Mouse (Mus musculus) stomach, embryonic 14.5 days (tissue): ENCODE data around the gene Tceal9. TPM values are rescaled to one million over a fixed set of nuclear protein-coding genes. Genes with fewer than 3 reads are reported as not detected.
"Not testable (repeated sequence)": the region's sequence is repeated elsewhere in the genome, so short reads cannot be mapped to it uniquely, and the experiment has no call there.

Experiments
- ATAC-seq: fragments of 200-750 bp; cut with Nextera tagmentation; 2 replicates; pipeline ENCODE4 v1.8.0; 2017; ENCODE audit warnings: low read depth, moderate TSS enrichment; ENCODE audit not compliant: insufficient number of reproducible peaks, insufficient read depth, low FRiP score
- H3K27ac ChIP-seq: fragments of 300-500 bp; sonication (generic); 2 replicates; pipeline ENCODE4 v1.5.1; 2014; ENCODE audit warnings: mild to moderate bottlenecking, low read length, moderate library complexity, mixed read lengths
- H3K27me3 ChIP-seq: fragments of 300-500 bp; sonication (generic); 2 replicates; pipeline ENCODE4 v1.6.1; 2014; ENCODE audit warnings: low read length, control low read depth, mixed read lengths; ENCODE audit not compliant: control insufficient read depth, insufficient read depth
- H3K36me3 ChIP-seq: fragments of 300-500 bp; sonication (generic); 2 replicates; pipeline ENCODE4 v1.6.1; 2014; ENCODE audit warnings: mild to moderate bottlenecking, control low read depth, low read length, moderate library complexity, mixed read lengths; ENCODE audit not compliant: control insufficient read depth, insufficient read depth
- H3K4me1 ChIP-seq: fragments of 300-500 bp; sonication (generic); 2 replicates; pipeline ENCODE4 v1.6.1; 2014; ENCODE audit warnings: low read length, control low read depth, mixed read lengths; ENCODE audit not compliant: control insufficient read depth, insufficient read depth
- H3K4me2 ChIP-seq: fragments of 300-500 bp; sonication (generic); replicated peaks from 2 replicates; pipeline ENCODE4 v1.6.1; 2014; ENCODE audit warnings: low read depth, low read length, control low read depth
- H3K4me3 ChIP-seq: fragments of 300-500 bp; sonication (generic); 2 replicates; pipeline ENCODE4 v1.5.1; 2014; ENCODE audit warnings: low read depth, low read length, control low read depth
- H3K9ac ChIP-seq: fragments of 300-500 bp; sonication (generic); replicated peaks from 2 replicates; pipeline ENCODE4 v1.6.1; 2014; ENCODE audit warnings: low read depth, mild to moderate bottlenecking, control low read depth, low read length, moderate library complexity, mixed read lengths
- H3K9me3 ChIP-seq: fragments of 300-500 bp; sonication (generic); 2 replicates; pipeline ENCODE4 v1.6.1; 2016; ENCODE audit warnings: low read depth, low read length, control low read depth; ENCODE audit not compliant: control insufficient read depth
- WGBS: fragments of 180-500 bp; shearing (Covaris S2); extraction: QIAGEN DNeasy Blood & Tissue Kit; methylation state at CpG from one replicate; pipeline ENCODE4 v1.1.7; 2014; 5-methylcytosine and 5-hydroxymethylcytosine counted together
- polyA plus RNA-seq: library from polyadenylated mRNA; unstranded; fragments of >200 nt; fragmentation: Nextera tagmentation; extraction: Ambion mirVana; gene quantifications from 2 replicates; pipeline ENCODE4 v1.2.1, GENCODE M21; 2014

Gene Tceal9
- polyA plus RNA-seq, 1 experiment from 2014 or later = 663 TPM

- H3K4me2 ChIP-seq = no peak overlapping the region
- 0 out of 2 replicates have a peak, but pooled peaks cover 2% of the 10 kb centered on the region for H3K4me1 ChIP-seq
- H3K9ac ChIP-seq = no peak overlapping the region
- H3K4me3 ChIP-seq = no peak overlapping the region
- WGBS = 53% methylated on average over 5 of the region's 5 CpGs
- no peak overlapping the region for H3K27ac ChIP-seq
- no peaks in the 10 kb centered on the region for H3K27me3 ChIP-seq
- H3K9me3 ChIP-seq = no peaks in the 10 kb centered on the region
- H3K36me3 ChIP-seq = no peaks in the 10 kb centered on the region; the same call in 1 of the 2 replicates
- no peak for ATAC-seq
These were observed 22.8 kb downstream of the Tceal9 start for GRCm38 (mm10) chrX:136267720-136268119.

GRCm38 (mm10) chrX:136268173-136268572 is 23.3 kb downstream of the Tceal9 start:
- no peak overlapping the region for H3K4me2 ChIP-seq
- H3K9ac ChIP-seq = no peak overlapping the region
- H3K4me3 ChIP-seq = no peak overlapping the region
- H3K4me1 ChIP-seq = 0 out of 2 replicates have a peak, but pooled peaks cover 2% of the 10 kb centered on the region
- no peak for ATAC-seq
- whole genome bisulfite sequencing = 50% methylated on average over 4 of the region's 4 CpGs
- no peaks in the 10 kb centered on the region; the same call in 1 of the 2 replicates for H3K36me3 ChIP-seq
- H3K27ac ChIP-seq = no peak overlapping the region
- H3K27me3 ChIP-seq = no peaks in the 10 kb centered on the region
- no peaks in the 10 kb centered on the region for H3K9me3 ChIP-seq

- H3K4me1 ChIP-seq, H3K9me3 ChIP-seq, H3K27me3 ChIP-seq, H3K27ac ChIP-seq, H3K36me3 ChIP-seq: not testable (repeated sequence)
- 63% methylated on average over 4 of the region's 30 CpGs for WGBS
- peak within 1 kb of the TSS; percentile 35 for H3K4me2 ChIP-seq
- peak; percentile 94 for ATAC-seq
- 0 out of 2 replicates have a peak within 1 kb of the TSS, but pooled peaks have one; percentile 28 for H3K9ac ChIP-seq
- peak within 1 kb of the TSS; percentile 35 for H3K4me3 ChIP-seq
These were observed 25.0 kb downstream of the Tceal9 start, which contains the start of gene Bex3 for GRCm38 (mm10) chrX:136269743-136270392. Bex3 (plus strand) TSS chrX:136270253.

GRCm38 (mm10) chrX:136270393-136271111 is 25.7 kb downstream of the Tceal9 start:
- not testable (repeated sequence) for H3K27me3 ChIP-seq, H3K36me3 ChIP-seq, H3K27ac ChIP-seq, H3K4me1 ChIP-seq, H3K9me3 ChIP-seq
- Histone ChIP-seq H3K4me3 (peak overlapping the region; percentile 35), H3K9ac (0 out of 2 replicates have a peak overlapping the region, but pooled peaks have one; percentile 28), H3K4me2 (peak overlapping the region; percentile 35)
- ATAC-seq = peak; percentile 30; the same call in 1 of the 2 replicates
- WGBS = 11% methylated on average over 13 of the region's 60 CpGs

GRCm38 (mm10) chrX:136274542-136274941 is 29.7 kb downstream of the Tceal9 start:
- 26% methylated on average over 3 of the region's 3 CpGs for WGBS
- Histone ChIP-seq H3K4me3 (no peak overlapping the region), H3K4me2 (no peak overlapping the region), H3K27me3 (no peaks in the 10 kb centered on the region), H3K27ac (no peak overlapping the region), H3K9ac (no peak overlapping the region), H3K36me3 (no peaks in the 10 kb centered on the region; the same call in 1 of the 2 replicates), H3K4me1 (0 out of 2 replicates have a peak, but pooled peaks cover 2% of the 10 kb centered on the region), H3K9me3 (no peaks in the 10 kb centered on the region)
- ATAC-seq = no peak

GRCm38 (mm10) chrX:136275386-136275785 is 30.5 kb downstream of the Tceal9 start:
- 0 out of 2 replicates have a peak, but pooled peaks cover 2% of the 10 kb centered on the region for H3K4me1 ChIP-seq
- no peak overlapping the region for H3K4me2 ChIP-seq
- no peaks in the 10 kb centered on the region; the same call in 1 of the 2 replicates for H3K36me3 ChIP-seq
- no peak overlapping the region for H3K9ac ChIP-seq
- H3K4me3 ChIP-seq = no peak overlapping the region
- 48% methylated on average over 3 of the region's 3 CpGs for WGBS
- no peak for ATAC-seq
- H3K27ac ChIP-seq = no peak overlapping the region
- no peaks in the 10 kb centered on the region for H3K27me3 ChIP-seq
- no peaks in the 10 kb centered on the region for H3K9me3 ChIP-seq

- ATAC-seq = no peak
These were observed 32.7 kb downstream of the Tceal9 start for GRCm38 (mm10) chrX:136277577-136277976.

GRCm38 (mm10) chrX:136278401-136278800 is 33.5 kb downstream of the Tceal9 start:
- Histone ChIP-seq H3K9ac (no peak overlapping the region), H3K27ac (no peak overlapping the region), H3K4me1 (no peaks in the 10 kb centered on the region), H3K9me3 (no peaks in the 10 kb centered on the region), H3K4me2 (no peak overlapping the region), H3K27me3 (no peaks in the 10 kb centered on the region), H3K36me3 (no peaks in the 10 kb centered on the region), H3K4me3 (no peak overlapping the region)
- no peak for ATAC-seq

More at GRCm38 (mm10) chrX:136277577-136277976, 32.7 kb downstream of the Tceal9 start:
- H3K27ac ChIP-seq = no peak overlapping the region
- H3K27me3 ChIP-seq = no peaks in the 10 kb centered on the region
- no peaks in the 10 kb centered on the region for H3K4me1 ChIP-seq
- no peaks in the 10 kb centered on the region for H3K9me3 ChIP-seq
- no peak overlapping the region for H3K4me2 ChIP-seq
- H3K9ac ChIP-seq = no peak overlapping the region
- WGBS = 86% methylated on average over 7 of the region's 7 CpGs
- H3K4me3 ChIP-seq = no peak overlapping the region
- no peaks in the 10 kb centered on the region; the same call in 1 of the 2 replicates for H3K36me3 ChIP-seq
